Mouse (Mus musculus): ENCODE data around the gene Cysltr1. TPM values are rescaled to one million over a fixed set of nuclear protein-coding genes. Genes with fewer than 3 reads are reported as not detected.

Cysltr1 gene
- 0.75 and 1.1 TPM in 2 replicates for polyA plus RNA-seq (2021; fragmentation: Nextera tagmentation)
- long read RNA-seq, experiment 1, full-length matches to known transcripts: 3 of 3 reads
- long read RNA-seq, experiment 1, partial matches to known transcripts: 0 of 3 reads
- long read RNA-seq, experiment 1, other reads (novel, unspliced or antisense): 0 of 3 reads
- long read RNA-seq, experiment 2, partial matches to known transcripts: 0 of 2 reads
- long read RNA-seq, experiment 2, other reads (novel, unspliced or antisense): 2 of 2 reads

DNA sequence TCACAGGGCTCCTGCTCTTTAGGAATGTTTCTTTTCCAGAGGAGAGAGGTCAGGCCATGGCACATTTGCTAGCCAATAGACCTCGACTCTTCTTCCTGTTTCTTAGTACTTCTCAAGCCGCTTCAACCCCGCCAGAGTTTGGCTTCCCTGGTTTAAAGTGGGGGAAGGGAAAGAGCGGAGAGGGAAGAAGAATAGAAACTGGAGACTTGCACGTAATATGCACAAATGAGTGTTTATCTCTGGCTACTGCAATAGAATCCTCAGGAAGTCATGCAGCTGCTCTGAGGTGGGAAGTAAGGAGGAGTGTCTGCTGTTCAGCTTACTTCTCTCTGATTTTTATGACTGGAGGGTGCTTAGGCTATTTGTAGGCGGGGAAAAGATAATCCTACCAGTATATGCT, at the start of gene Cysltr1:
Cysltr1 (minus strand) TSS at position 294 of the 400 bp plus-strand sequence.

DNA sequence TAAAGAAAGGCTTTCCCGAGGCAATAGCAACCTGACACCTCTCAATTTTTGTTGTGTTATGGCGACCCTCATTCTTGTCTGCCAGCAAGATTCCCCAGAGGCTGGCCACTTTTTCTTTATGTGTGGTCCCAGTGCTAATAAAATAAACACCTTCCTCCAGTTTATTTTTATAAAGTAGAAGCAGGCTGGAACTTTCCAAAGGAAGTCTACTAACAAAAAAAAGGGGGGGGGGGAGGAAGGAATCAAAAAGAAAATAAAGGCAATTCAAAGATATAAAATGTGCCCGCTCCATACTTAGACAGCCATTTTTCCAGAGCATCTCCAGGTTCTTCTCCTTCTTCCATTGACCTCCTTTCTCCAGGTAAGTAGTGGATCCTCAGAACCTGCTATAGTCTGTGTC, 20.6 kb downstream of the Cysltr1 start, which contains the start of gene Gm5127:
Gm5127 (plus strand) TSS at position 301 of the 400 bp plus-strand sequence.

Other genes starting within 250 kb of the Cysltr1 start
- gene Fndc3c1, start 118.3 kb downstream of the Cysltr1 start, polyA plus RNA-seq (2021; fragmentation: Nextera tagmentation): not detected in 2 replicates
- 0.11 TPM in 2 replicates for gene Gm5127, start 20.5 kb downstream of the Cysltr1 start, polyA plus RNA-seq (2021; fragmentation: Nextera tagmentation)
- gene Rtl3, start 237.0 kb upstream of the Cysltr1 start, polyA plus RNA-seq (2021; fragmentation: Nextera tagmentation): not detected in 2 replicates